Mouse (Mus musculus) lung, embryonic 14.5 days (tissue): ENCODE results near the gene Pigb. TPM values are rescaled to one million over a fixed set of nuclear protein-coding genes. Genes with fewer than 3 reads are reported as not detected.
"Not testable (repeated sequence)": the region's sequence is repeated elsewhere in the genome, so short reads cannot be mapped to it uniquely, and the experiment has no call there.

Source experiments
- ATAC-seq: fragments of 200-750 bp; cut with Nextera tagmentation; 2 replicates; pipeline ENCODE4 v1.8.0; 2017; ENCODE audit warnings: mild to moderate bottlenecking, moderate TSS enrichment, moderate library complexity; ENCODE audit not compliant: insufficient read depth
- DNase-seq: peaks from one replicate; pipeline ENCODE4 v3.0.0-alpha.2; 2015
- H3K27ac ChIP-seq: fragments of 300-500 bp; sonication (generic); 2 replicates; pipeline ENCODE4 v1.5.1; 2014; ENCODE audit warnings: low read depth, mild to moderate bottlenecking, moderate library complexity
- H3K27me3 ChIP-seq: fragments of 300-500 bp; sonication (generic); 2 replicates; pipeline ENCODE4 v1.6.1; 2014; ENCODE audit warnings: low read length, control low read depth; ENCODE audit not compliant: insufficient read depth
- H3K36me3 ChIP-seq: fragments of 300-500 bp; sonication (generic); 2 replicates; pipeline ENCODE4 v1.6.1; 2014; ENCODE audit warnings: control low read depth; ENCODE audit not compliant: insufficient read depth
- H3K4me1 ChIP-seq: fragments of 300-500 bp; sonication (generic); 2 replicates; pipeline ENCODE4 v1.6.1; 2014; ENCODE audit warnings: antibody characterized with exemption, control low read depth; ENCODE audit not compliant: insufficient read depth
- H3K4me2 ChIP-seq: fragments of 300-500 bp; sonication (generic); 2 replicates; pipeline ENCODE4 v1.6.1; 2014; ENCODE audit warnings: mild to moderate bottlenecking
- H3K4me3 ChIP-seq: fragments of 300-500 bp; sonication (generic); 2 replicates; pipeline ENCODE4 v1.5.1; 2014; ENCODE audit warnings: low read depth, low read length
- H3K9ac ChIP-seq: fragments of 300-500 bp; sonication (generic); 2 replicates; pipeline ENCODE4 v1.6.1; 2014
- H3K9me3 ChIP-seq: fragments of 300-500 bp; sonication (generic); 2 replicates; pipeline ENCODE4 v1.6.1; 2016; ENCODE audit warnings: low read depth, low read length, control low read depth
- CTCF ChIP-seq: IDR thresholded peaks from 2 replicates; pipeline ENCODE4 v1.5.1; 2016; ENCODE audit warnings: antibody characterized with exemption, low read depth
- WGBS: fragments of 180-500 bp; shearing (Covaris S2); extraction: QIAGEN DNeasy Blood & Tissue Kit; methylation state at CpG from one replicate; pipeline ENCODE4 v1.1.7; 2014; 5-methylcytosine and 5-hydroxymethylcytosine counted together
- polyA plus RNA-seq: library from polyadenylated mRNA; unstranded; fragments of >200 nt; fragmentation: Nextera tagmentation; extraction: Ambion mirVana; gene quantifications from 2 replicates; pipeline ENCODE4 v1.2.1, GENCODE M21; 2014

The Pigb gene
- polyA plus RNA-seq, 1 experiment from 2014 or later: 16.1 TPM

- Histone ChIP-seq H3K9ac (no peak overlapping the region), H3K4me3 (no peak overlapping the region), H3K4me1 (no peaks in the 10 kb centered on the region), H3K4me2 (no peak overlapping the region), H3K9me3 (no peaks in the 10 kb centered on the region), H3K27me3 (no peaks in the 10 kb centered on the region), H3K36me3 (no peaks in the 10 kb centered on the region), H3K27ac (no peak overlapping the region)
- no peak for TF ChIP-seq CTCF
- ATAC-seq (no peak), DNase-seq (no peak)
- WGBS: 49% methylated on average over 7 of the region's 7 CpGs
Measured at GRCm38 (mm10) chr9:73079801-73080325, 39.7 kb upstream of the Pigb start.

GRCm38 (mm10) chr9:73079349-73079748 is 39.2 kb upstream of the Pigb start:
- not testable (repeated sequence) for H3K4me2 ChIP-seq, H3K9ac ChIP-seq, ATAC-seq, H3K27ac ChIP-seq, H3K4me3 ChIP-seq, DNase-seq, H3K9me3 ChIP-seq, H3K27me3 ChIP-seq, H3K4me1 ChIP-seq, H3K36me3 ChIP-seq
- WGBS: 86% methylated on average over 11 of the region's 12 CpGs

GRCm38 (mm10) chr9:73073169-73073568 is 33.0 kb upstream of the Pigb start:
- Histone ChIP-seq H3K36me3 (no peaks in the 10 kb centered on the region), H3K4me2 (no peak overlapping the region), H3K27me3 (no peaks in the 10 kb centered on the region), H3K27ac (no peak overlapping the region), H3K4me1 (peaks cover 4% of the 10 kb centered on the region; the same call in 1 of the 2 replicates), H3K9ac (no peak overlapping the region), H3K9me3 (no peaks in the 10 kb centered on the region), H3K4me3 (no peak overlapping the region)
- TF ChIP-seq CTCF: no peak
- DNase-seq (no peak), ATAC-seq (no peak)
- 88% methylated on average over 5 of the region's 5 CpGs for WGBS

- WGBS: 77% methylated on average over 8 of the region's 8 CpGs
Measured at GRCm38 (mm10) chr9:73072426-73072825, 32.2 kb upstream of the Pigb start.

GRCm38 (mm10) chr9:73070971-73071659 is 30.9 kb upstream of the Pigb start:
- ATAC-seq (no peak), DNase-seq (peak; percentile 30)

More at GRCm38 (mm10) chr9:73072426-73072825, 32.2 kb upstream of the Pigb start:
- DNase-seq (no peak), ATAC-seq (no peak)
- no peak overlapping the region for H3K4me2 ChIP-seq
- H3K4me1 ChIP-seq: peaks cover 8% of the 10 kb centered on the region; the same call in 1 of the 2 replicates
- H3K36me3 ChIP-seq: no peaks in the 10 kb centered on the region
- H3K9me3 ChIP-seq: no peaks in the 10 kb centered on the region
- no peak for TF ChIP-seq CTCF
- no peak overlapping the region for H3K9ac ChIP-seq
- no peak overlapping the region for H3K4me3 ChIP-seq
- no peaks in the 10 kb centered on the region for H3K27me3 ChIP-seq
- H3K27ac ChIP-seq: no peak overlapping the region

GRCm38 (mm10) chr9:73068688-73069087 is 28.5 kb upstream of the Pigb start:
- Histone ChIP-seq H3K4me1 (peaks cover 8% of the 10 kb centered on the region; the same call in 1 of the 2 replicates), H3K4me3 (no peak overlapping the region), H3K4me2 (no peak overlapping the region), H3K27me3 (no peaks in the 10 kb centered on the region), H3K36me3 (no peaks in the 10 kb centered on the region), H3K9ac (no peak overlapping the region), H3K9me3 (no peaks in the 10 kb centered on the region), H3K27ac (peak overlapping the region; percentile 48; the same call in 1 of the 2 replicates)
- WGBS: 65% methylated on average over 6 of the region's 6 CpGs
- DNase-seq (peak; percentile 41), ATAC-seq (0 out of 2 replicates have a peak, but pooled peaks have one; percentile 45)
- no peak for TF ChIP-seq CTCF

More at GRCm38 (mm10) chr9:73070971-73071659, 30.9 kb upstream of the Pigb start:
- 61% methylated on average over 10 of the region's 10 CpGs for WGBS
- no peaks in the 10 kb centered on the region for H3K27me3 ChIP-seq
- peaks cover 8% of the 10 kb centered on the region; the same call in 1 of the 2 replicates for H3K4me1 ChIP-seq
- H3K36me3 ChIP-seq: no peaks in the 10 kb centered on the region
- no peaks in the 10 kb centered on the region for H3K9me3 ChIP-seq
- H3K4me3 ChIP-seq: no peak overlapping the region
- TF ChIP-seq CTCF: peak; percentile 28; the same call in 1 of the 2 replicates
- no peak overlapping the region for H3K9ac ChIP-seq
- H3K4me2 ChIP-seq: no peak overlapping the region
- no peak overlapping the region for H3K27ac ChIP-seq

GRCm38 (mm10) chr9:73068230-73068679 is 28.1 kb upstream of the Pigb start:
- Histone ChIP-seq H3K4me1 (peaks cover 11% of the 10 kb centered on the region; the same call in 1 of the 2 replicates), H3K9me3 (no peaks in the 10 kb centered on the region), H3K27ac (peak overlapping the region; percentile 26; the same call in 1 of the 2 replicates), H3K9ac (no peak overlapping the region), H3K27me3 (no peaks in the 10 kb centered on the region), H3K4me3 (no peak overlapping the region), H3K4me2 (0 out of 2 replicates have a peak overlapping the region, but pooled peaks have one; percentile 0), H3K36me3 (no peaks in the 10 kb centered on the region)
- no peak for TF ChIP-seq CTCF
- DNase-seq (peak; percentile 57), ATAC-seq (peak; percentile 84)
- 10% methylated on average over 6 of the region's 6 CpGs for WGBS
